Mouse (Mus musculus) liver, postnatal 0 days (tissue): ENCODE measurements around the gene Sipa1.

ENCODE experiments used
- CTCF ChIP-seq: sonication (generic); IDR thresholded peaks from 2 replicates; pipeline ENCODE4 v1.5.1; 2016; ENCODE audit warnings: antibody characterized with exemption, low read depth
- EP300 ChIP-seq: IDR thresholded peaks from 2 replicates; pipeline ENCODE4 v1.6.1; 2016; ENCODE audit warnings: antibody characterized with exemption, low read depth, mild to moderate bottlenecking

DNA sequence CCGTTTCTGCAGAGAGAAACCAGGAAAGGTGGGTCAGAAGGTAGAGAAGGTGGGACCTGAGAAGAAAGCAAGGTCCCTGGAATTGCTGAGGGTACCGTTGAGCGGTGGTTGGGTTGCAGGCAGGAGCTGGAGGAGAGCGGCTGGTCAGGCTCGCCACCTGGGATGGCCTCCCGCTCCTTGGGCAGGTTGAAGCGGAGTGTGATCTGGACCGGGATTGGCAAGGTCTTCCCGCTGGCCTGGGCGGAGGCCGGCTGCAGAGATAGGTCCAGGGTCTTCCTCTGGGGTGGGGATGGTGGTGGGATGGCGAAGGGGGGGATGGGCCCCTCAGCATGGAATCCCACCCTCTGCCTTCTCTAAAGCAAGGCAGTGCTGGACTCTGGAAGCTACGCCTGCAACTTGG, 54.8 kb downstream of the Sipa1 start:
- no peak for TF ChIP-seq CTCF
- TF ChIP-seq EP300 = no peak
